Mouse (Mus musculus): ENCODE data around the gene Tmem108.

DNA sequence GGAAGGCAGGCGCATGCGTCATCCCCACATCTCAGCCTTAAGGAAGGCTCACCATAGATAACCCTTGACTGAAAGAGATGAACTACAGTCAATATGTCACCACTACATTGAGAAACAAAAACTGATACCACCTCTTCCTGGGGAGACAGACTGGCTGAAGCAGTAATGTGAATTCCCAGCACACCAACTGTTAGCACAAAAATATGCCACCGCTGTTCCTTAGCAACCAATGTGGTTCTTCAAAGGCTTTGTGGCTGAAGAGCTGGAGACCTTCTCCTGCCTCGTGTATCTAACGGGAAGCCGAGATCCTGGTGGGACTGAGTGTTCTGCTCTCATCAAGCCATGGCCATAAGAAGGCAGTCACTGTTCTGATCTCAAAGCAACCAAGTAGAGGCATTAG is 92.8 kb downstream of the Tmem108 start:
- TF ChIP-seq CTCF (conservative IDR thresholded peaks at IDR 0.05; ENCODE audit: low read length) (no peak), NANOG (IDR thresholded peaks at IDR 0.05; ENCODE audit: borderline replicate concordance, low read length) (no peak), POU5F1 (IDR thresholded peaks at IDR 0.05; ENCODE audit: borderline replicate concordance, low read length) (no peak)
